8 mouse cellular contexts compared by ENCODE assay signal in the genomic region with DNA sequence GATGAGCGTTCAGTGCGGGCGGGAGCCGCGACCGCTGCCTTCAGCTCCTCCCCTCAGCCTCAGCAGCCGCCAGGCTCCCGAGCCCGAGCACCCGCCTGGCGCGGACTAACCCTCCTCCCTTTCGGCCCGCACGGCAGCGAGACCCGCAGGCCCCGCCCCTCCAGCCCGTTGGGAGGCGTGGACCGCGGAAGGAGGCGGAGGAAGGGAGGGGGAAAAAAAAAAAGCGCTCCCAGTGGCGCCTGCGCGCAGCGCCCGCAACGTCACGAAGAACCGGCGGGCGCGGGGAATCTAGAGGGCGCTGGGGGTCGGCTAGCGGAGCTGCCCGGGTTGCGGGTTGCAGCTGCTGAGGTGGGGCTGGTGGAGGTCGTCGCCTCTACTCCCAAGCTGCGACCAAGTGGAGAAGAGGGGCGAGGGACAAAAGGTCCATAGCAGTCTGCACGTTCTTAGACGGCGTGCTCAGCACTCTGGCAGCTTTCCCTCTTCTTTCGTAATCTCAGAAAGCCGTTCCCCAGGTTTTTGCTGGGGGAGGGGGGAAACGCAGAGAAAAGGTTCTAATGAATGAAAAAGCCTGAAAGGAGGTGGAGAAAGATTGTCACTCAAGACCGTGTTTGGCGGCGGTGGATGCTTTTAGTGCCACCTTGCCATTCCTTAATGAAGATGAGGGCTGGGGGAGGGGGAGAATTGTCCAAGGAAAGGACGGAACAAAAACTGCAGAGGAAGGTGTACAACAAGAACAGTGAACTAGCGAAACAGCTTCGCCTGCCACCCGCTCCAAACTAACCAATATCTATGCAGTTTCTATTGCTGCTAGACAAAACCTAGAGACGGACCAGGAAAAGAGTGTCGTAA. TPM values are rescaled to one million over a fixed set of nuclear protein-coding genes. Genes with fewer than 3 reads are reported as not detected.
DNase-seq lines count a peak whose midpoint lies in the region; ATAC-seq and TF ChIP-seq lines count a peak whose summit lies in the region.

No protein-coding gene starts in this region.

- DNase-seq in MN1 (ENCODE audit: low spot score) = peak; percentile 90
- DNase-seq in cerebellum, adult 8-10 months = peak; percentile 85
- DNase-seq in forebrain, postnatal 0 days = peak; percentile 95
- DNase-seq in heart, postnatal 4 days = peak; percentile 90
- DNase-seq in layer of hippocampus, adult 8-10 months (ENCODE audit: low spot score in 2 of 2) = peak; percentile 82 to 87
- DNase-seq in thymus, adult 18-20 months = peak; percentile 75 to 81

- H3K4me1 ChIP-seq in forebrain, postnatal 0 days (ENCODE audit: insufficient read depth) = no peaks in the 10 kb centered on the region
- no peaks in the 10 kb centered on the region for H3K4me1 ChIP-seq in lung, embryonic 15.5 days
- H3K4me1 ChIP-seq in olfactory bulb, adult 2 months (ENCODE audit: control insufficient read depth, insufficient read depth, low read length) = no peaks in the 10 kb centered on the region

- H3K9ac ChIP-seq in forebrain, postnatal 0 days = peak overlapping the region; percentile 69
- H3K9ac ChIP-seq in lung, embryonic 15.5 days = peak overlapping the region; percentile 64

- TF ChIP-seq CTCF in forebrain, postnatal 0 days (IDR thresholded peaks at IDR 0.05; ENCODE audit: low read depth) = peak; percentile 54; the same call in 1 of the 2 replicates
- TF ChIP-seq CTCF in olfactory bulb, adult 2 months (IDR thresholded peaks at IDR 0.05; ENCODE audit: insufficient read depth, low read depth, low read length) = no peak

- H3K4me3 ChIP-seq in forebrain, postnatal 0 days (ENCODE audit: low read depth, low read length) = peak overlapping the region; percentile 55
- peak overlapping the region; percentile 60 for H3K4me3 ChIP-seq in lung, embryonic 15.5 days
- H3K4me3 ChIP-seq in olfactory bulb, adult 2 months (ENCODE audit: insufficient read depth, low read depth, low read length) = peak overlapping the region; percentile 89

- peak; percentile 58 for TF ChIP-seq POLR2A in olfactory bulb, adult 2 months (IDR thresholded peaks at IDR 0.05; ENCODE audit: insufficient read depth, low read depth, low read length)

- WGBS in forebrain, postnatal 0 days = 20% methylated on average over 52 of the region's 59 CpGs
- WGBS in lung, embryonic 15.5 days = 20% methylated on average over 38 of the region's 59 CpGs
- 11% methylated on average over 55 of the region's 59 CpGs for WGBS in olfactory bulb, adult 2 months

- H3K9me3 ChIP-seq in forebrain, postnatal 0 days (ENCODE audit: low read length) = no peaks in the 10 kb centered on the region
- H3K9me3 ChIP-seq in lung, embryonic 15.5 days = no peaks in the 10 kb centered on the region

- H3K27me3 ChIP-seq in forebrain, postnatal 0 days (ENCODE audit: insufficient read depth, low read length) = no peaks in the 10 kb centered on the region
- no peaks in the 10 kb centered on the region for H3K27me3 ChIP-seq in lung, embryonic 15.5 days

- H3K27ac ChIP-seq in forebrain, postnatal 0 days (ENCODE audit: low read depth, low read length) = peak overlapping the region; percentile 95
- H3K27ac ChIP-seq in lung, embryonic 15.5 days = peak overlapping the region; percentile 89
- peak overlapping the region; percentile 87 for H3K27ac ChIP-seq in olfactory bulb, adult 2 months (ENCODE audit: insufficient read depth, low read depth, low read length)

- ATAC-seq in forebrain, postnatal 0 days = peak; percentile 95
- peak; percentile 95 for ATAC-seq in lung, embryonic 15.5 days (ENCODE audit: borderline replicate concordance, extremely low read depth, low FRiP score, low TSS enrichment)

- H3K4me2 ChIP-seq in forebrain, postnatal 0 days (ENCODE audit: low read depth) = peak overlapping the region; percentile 46
- peak overlapping the region; percentile 56 for H3K4me2 ChIP-seq in lung, embryonic 15.5 days

- H3K36me3 ChIP-seq in forebrain, postnatal 0 days (ENCODE audit: insufficient read depth) = no peaks in the 10 kb centered on the region
- H3K36me3 ChIP-seq in lung, embryonic 15.5 days = no peaks in the 10 kb centered on the region

RNA-seq across cellular contexts. Expression of gene Cask, which starts 4.3 kb away (rescaled TPM):
- 143 and 183 TPM in 2 replicates for total RNA-seq in forebrain, postnatal 0 days (2014; rRNA removed)
- 37.4 and 57.9 TPM in 2 replicates for polyA plus RNA-seq in forebrain, postnatal 0 days (2015; fragmentation: Nextera tagmentation; extraction: Ambion mirVana)
- 10 to 100 TPM; 21.7 to 27.5 TPM for total RNA-seq in heart, postnatal 4 days (2021)
- 10 to 100 TPM; 67.5 to 79.9 (median 75.7) TPM for total RNA-seq in layer of hippocampus, adult 8-10 months (2022)
- polyA plus RNA-seq in lung, embryonic 15.5 days (2015; fragmentation: Nextera tagmentation; extraction: Ambion mirVana) = 11.6 and 11.9 TPM in 2 replicates
- not detected in 2 replicates for polyA plus RNA-seq in olfactory bulb, adult 2 months (2012; ENCODE audit: insufficient read depth, insufficient read length, low replicate concordance, missing spikeins)

Comparison
In these comparisons a context has a peak if more than half of its experiments do, and no peak if none do; other contexts are left out.
1. Peak in every context shown above with its lines: DNase-seq, ATAC-seq, H3K4me3 ChIP-seq and H3K27ac ChIP-seq.